Mouse (Mus musculus) lung, postnatal 0 days (tissue): ENCODE results near the gene Rcor3.

Source experiments
- CTCF ChIP-seq: IDR thresholded peaks from 2 replicates; pipeline ENCODE4 v1.5.1; 2016; ENCODE audit warnings: antibody characterized with exemption, mild to moderate bottlenecking
- EP300 ChIP-seq: IDR thresholded peaks from 2 replicates; pipeline ENCODE4 v1.6.1; 2016; ENCODE audit warnings: antibody characterized with exemption, mild to moderate bottlenecking, control low read depth

DNA sequence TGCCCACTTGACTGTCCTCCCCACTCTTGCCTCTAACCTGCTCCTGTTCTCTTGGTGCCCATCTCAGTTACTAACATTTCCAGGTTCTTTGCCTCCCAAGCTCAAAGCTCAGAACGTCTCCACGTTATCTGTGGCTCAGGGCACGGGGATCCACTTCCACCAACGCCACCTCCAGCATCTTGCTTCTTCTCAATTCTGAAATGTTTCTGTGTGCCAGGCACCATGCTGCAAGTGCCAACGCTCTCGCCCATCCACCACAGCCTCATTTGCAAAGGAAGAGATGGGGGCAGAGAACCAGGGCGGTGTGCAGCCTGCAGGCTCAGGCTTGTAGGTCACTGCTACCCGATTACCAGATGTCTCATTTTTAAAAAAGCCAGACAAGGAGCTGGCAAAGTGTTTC lies 85.4 kb downstream of the Rcor3 start:
- TF ChIP-seq CTCF (no peak), EP300 (no peak)
